In the genomic region with DNA sequence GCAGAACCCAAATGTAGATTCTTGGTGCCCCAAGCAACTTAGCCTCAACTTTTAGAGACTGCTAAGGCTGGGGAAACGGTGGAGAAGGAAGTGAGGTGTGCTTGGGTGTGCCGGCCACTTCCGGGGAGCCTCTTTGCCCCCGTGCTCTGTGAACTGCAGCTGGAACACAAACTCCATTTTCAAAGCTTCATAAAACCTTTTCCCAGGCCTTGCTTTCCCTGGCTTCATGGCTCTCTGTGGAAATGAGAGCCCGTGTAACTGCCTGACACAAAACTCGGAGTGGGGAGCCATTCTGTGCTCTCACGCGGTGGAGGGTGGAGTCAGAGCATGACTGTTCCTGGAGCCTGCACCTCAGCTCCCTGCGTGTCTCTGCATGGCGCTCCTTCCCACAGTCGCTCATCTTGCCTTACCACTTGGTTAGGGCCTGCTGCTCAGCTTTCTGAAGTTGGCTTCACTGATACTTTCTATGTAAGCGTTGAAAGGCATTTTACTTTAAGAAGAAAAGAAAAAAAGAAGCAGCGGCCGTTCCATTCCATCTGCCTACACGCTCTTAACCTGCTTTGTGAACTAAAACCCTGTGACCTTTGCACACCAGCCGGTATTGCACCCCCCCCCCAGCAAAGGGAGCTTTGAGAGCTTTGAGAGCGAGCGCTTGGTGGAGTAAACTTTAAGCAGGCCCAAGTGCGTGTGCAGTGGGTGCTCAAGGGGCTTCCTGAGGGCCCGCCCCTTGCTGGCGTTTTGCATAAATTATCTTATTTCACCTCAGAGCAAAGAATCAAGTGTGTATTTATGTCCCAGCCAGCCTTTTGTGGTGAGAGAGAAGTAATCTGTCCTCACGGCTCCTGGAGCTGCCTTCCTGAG, we compare ENCODE assay signal across 8 mouse cellular contexts. TPM values are rescaled to one million over a fixed set of nuclear protein-coding genes. Genes with fewer than 3 reads are reported as not detected.
A peak's percentile ranks its signal among the peaks of the same experiment; 100 is the strongest.
DNase-seq lines count a peak whose midpoint lies in the region; ATAC-seq and TF ChIP-seq lines count a peak whose summit lies in the region.

No protein-coding gene starts in this region.

- no peaks in the 10 kb centered on the region for H3K9me3 ChIP-seq in heart, postnatal 0 days (replicated peaks; ENCODE audit: control insufficient read depth, low read length)
- H3K9me3 ChIP-seq in liver, embryonic 16.5 days (replicated peaks; ENCODE audit: control insufficient read depth, low read length): no peaks in the 10 kb centered on the region

- no peak for TF ChIP-seq EP300 in heart, postnatal 0 days (IDR thresholded peaks at IDR 0.05; ENCODE audit: low read depth)

- ATAC-seq in heart, postnatal 0 days (ENCODE audit: insufficient read depth, low read depth): no peak
- no peak for ATAC-seq in liver, embryonic 16.5 days (ENCODE audit: low read depth)

- peaks cover 56% of the 10 kb centered on the region for H3K4me1 ChIP-seq in heart, postnatal 0 days (ENCODE audit: control insufficient read depth, insufficient read depth)
- peaks cover 50% of the 10 kb centered on the region for H3K4me1 ChIP-seq in liver, embryonic 16.5 days (ENCODE audit: control insufficient read depth, low read depth, low read length)

- H3K9ac ChIP-seq in heart, postnatal 0 days (replicated peaks; ENCODE audit: low read depth, low read length): 0 out of 2 replicates have a peak overlapping the region, but pooled peaks have one; percentile 2
- 0 out of 2 replicates have a peak overlapping the region, but pooled peaks have one; percentile 10 for H3K9ac ChIP-seq in liver, embryonic 16.5 days (ENCODE audit: low read depth, low read length)

- DNase-seq in heart, postnatal 0 days (ENCODE audit: low spot score): no peak
- no peak for DNase-seq in heart, postnatal 4 days
- peak; percentile 79 for DNase-seq in T-cell, adult 2 months (ENCODE audit: low spot score)
- peak; percentile 88 for DNase-seq in induced T-regulatory cell, adult 2 months (ENCODE audit: low read depth)
- DNase-seq in thymus, postnatal 0 days (ENCODE audit: low spot score): peak; percentile 83
- DNase-seq in layer of hippocampus, postnatal 14 days (ENCODE audit: low spot score in 2 of 2): no peak
- no peak for DNase-seq in adipocyte (ENCODE audit: low spot score)

- H3K27ac ChIP-seq in heart, postnatal 0 days (ENCODE audit: low read depth): peak overlapping the region; percentile 41; the same call in 1 of the 2 replicates
- peak overlapping the region; percentile 56 for H3K27ac ChIP-seq in liver, embryonic 16.5 days (ENCODE audit: low read length)

- no peak overlapping the region for H3K4me3 ChIP-seq in heart, postnatal 0 days (ENCODE audit: low read depth, low read length)
- H3K4me3 ChIP-seq in liver, embryonic 16.5 days (ENCODE audit: low read depth, low read length): peak overlapping the region; percentile 34

- no peak for TF ChIP-seq CTCF in heart, postnatal 0 days (IDR thresholded peaks at IDR 0.05; ENCODE audit: low read depth)

- H3K36me3 ChIP-seq in heart, postnatal 0 days (replicated peaks; ENCODE audit: control insufficient read depth, insufficient read depth, low read length): peaks cover 16% of the 10 kb centered on the region
- H3K36me3 ChIP-seq in liver, embryonic 16.5 days (ENCODE audit: control insufficient read depth, insufficient read depth): peaks cover 9% of the 10 kb centered on the region

- H3K4me2 ChIP-seq in heart, postnatal 0 days (ENCODE audit: low read depth, low read length): no peak overlapping the region; the same call in 1 of the 2 replicates
- H3K4me2 ChIP-seq in liver, embryonic 16.5 days (ENCODE audit: low read depth, low read length): peak overlapping the region; percentile 46

- no peaks in the 10 kb centered on the region for H3K27me3 ChIP-seq in heart, postnatal 0 days (ENCODE audit: control insufficient read depth, insufficient read depth, low read length)
- H3K27me3 ChIP-seq in liver, embryonic 16.5 days (ENCODE audit: control insufficient read depth, insufficient read depth, low read depth, low read length): no peaks in the 10 kb centered on the region

- 66% methylated on average over 22 of the region's 22 CpGs for WGBS in heart, postnatal 0 days
- WGBS in liver, embryonic 16.5 days (ENCODE audit: insufficient replicate concordance): 49% methylated on average over 22 of the region's 22 CpGs

RNA-seq across cellular contexts. Expression of a gene that starts 19.5 kb away (rescaled TPM):
- total RNA-seq in heart, postnatal 0 days (2014; rRNA removed; ENCODE audit: low replicate concordance): 86.3 and 90.3 TPM in 2 replicates
- polyA plus RNA-seq in heart, postnatal 0 days (2015; fragmentation: Nextera tagmentation; extraction: Ambion mirVana): 58.0 and 68.3 TPM in 2 replicates
- total RNA-seq in heart, postnatal 4 days (2021): 10 to 100 TPM; 79.0 to 84.5 TPM
- polyA plus RNA-seq in liver, embryonic 16.5 days (2015; fragmentation: Nextera tagmentation; extraction: Ambion mirVana): 51.9 and 53.2 TPM in 2 replicates
- polyA plus RNA-seq in thymus, postnatal 0 days (2015; fragmentation: Nextera tagmentation; extraction: Ambion mirVana): 152 and 161 TPM in 2 replicates
- total RNA-seq in layer of hippocampus, postnatal 14 days (2021): 100 to 1,000 TPM; 187 to 189 TPM

RNA-seq across cellular contexts. Expression of a gene that starts 38.7 kb away (rescaled TPM):
- 4.9 and 6.9 TPM in 2 replicates for total RNA-seq in heart, postnatal 0 days (2014; rRNA removed; ENCODE audit: low replicate concordance)
- 5.9 and 6.5 TPM in 2 replicates for polyA plus RNA-seq in heart, postnatal 0 days (2015; fragmentation: Nextera tagmentation; extraction: Ambion mirVana)
- total RNA-seq in heart, postnatal 4 days (2021): 1 to 10 TPM; 6.1 to 8.3 TPM
- 5.3 and 5.5 TPM in 2 replicates for polyA plus RNA-seq in liver, embryonic 16.5 days (2015; fragmentation: Nextera tagmentation; extraction: Ambion mirVana)
- polyA plus RNA-seq in thymus, postnatal 0 days (2015; fragmentation: Nextera tagmentation; extraction: Ambion mirVana): 34.1 and 34.4 TPM in 2 replicates
- total RNA-seq in layer of hippocampus, postnatal 14 days (2021): 10 to 100 TPM; 12.7 to 16.2 TPM

RNA-seq across cellular contexts. Expression of a gene that starts 46.1 kb away (rescaled TPM):
- 0.19 and 7.5 TPM in 2 replicates for total RNA-seq in heart, postnatal 0 days (2014; rRNA removed; ENCODE audit: low replicate concordance)
- polyA plus RNA-seq in heart, postnatal 0 days (2015; fragmentation: Nextera tagmentation; extraction: Ambion mirVana): 0.07 and 0.23 TPM in 2 replicates
- total RNA-seq in heart, postnatal 4 days (2021): under 1 TPM; 0.52 to 0.95 TPM
- 0.11 TPM in 2 replicates for polyA plus RNA-seq in liver, embryonic 16.5 days (2015; fragmentation: Nextera tagmentation; extraction: Ambion mirVana)
- 0.15 and 0.26 TPM in 2 replicates for polyA plus RNA-seq in thymus, postnatal 0 days (2015; fragmentation: Nextera tagmentation; extraction: Ambion mirVana)
- 1 to 10 TPM; 2.5 to 3.1 TPM for total RNA-seq in layer of hippocampus, postnatal 14 days (2021)

RNA-seq across cellular contexts. Expression of a gene that starts 57.7 kb away (rescaled TPM):
- total RNA-seq in heart, postnatal 0 days (2014; rRNA removed; ENCODE audit: low replicate concordance): 1.5 TPM in 1 of 2 replicates, not detected in the other
- not detected in 2 replicates for polyA plus RNA-seq in heart, postnatal 0 days (2015; fragmentation: Nextera tagmentation; extraction: Ambion mirVana)
- under 1 TPM; 0.36 to 0.41 TPM for total RNA-seq in heart, postnatal 4 days (2021)
- polyA plus RNA-seq in liver, embryonic 16.5 days (2015; fragmentation: Nextera tagmentation; extraction: Ambion mirVana): 0.40 and 0.93 TPM in 2 replicates
- polyA plus RNA-seq in thymus, postnatal 0 days (2015; fragmentation: Nextera tagmentation; extraction: Ambion mirVana): 0.22 and 0.49 TPM in 2 replicates
- under 1 TPM; 0.36 to 0.41 TPM for total RNA-seq in layer of hippocampus, postnatal 14 days (2021)

Comparison
In these comparisons a context has a peak if more than half of its experiments do, and no peak if none do; other contexts are left out.
1. DNase-seq: peak in T-cell, adult 2 months (single experiment), induced T-regulatory cell, adult 2 months (single experiment) and thymus, postnatal 0 days (single experiment); none in heart, postnatal 0 days (single experiment), heart, postnatal 4 days (single experiment), layer of hippocampus, postnatal 14 days (0 of 2) and adipocyte (single experiment).